In genomic region chr11:54958571-54959073, GRCm38 (mm10) we compare ENCODE assay signal across 11 mouse cellular contexts. TPM values are rescaled to one million over a fixed set of nuclear protein-coding genes. Genes with fewer than 3 reads are reported as not detected.
DNase-seq lines count a peak whose midpoint lies in the region; ATAC-seq and TF ChIP-seq lines count a peak whose summit lies in the region.
"Had no signal": no experiment of that assay in that cellular context is flagged by ENCODE, and none has a peak within 500 bp of the region (broad histone marks: within the 10 kb centered on the region; RNA-seq: fewer than 3 reads in every experiment).

No protein-coding gene starts in this region.

- no peak for TF ChIP-seq POLR2A in small intestine, adult 2 months (IDR thresholded peaks at IDR 0.05; ENCODE audit: low read depth, low read length)

- no peaks in the 10 kb centered on the region for H3K36me3 ChIP-seq in erythroblast, embryonic 14.5 days (ENCODE audit: control insufficient read depth)
- H3K36me3 ChIP-seq in intestine, embryonic 15.5 days, result no peaks in the 10 kb centered on the region
- H3K36me3 ChIP-seq in small intestine, adult 2 months (ENCODE audit: control insufficient read depth, insufficient read depth, low read length), result no peaks in the 10 kb centered on the region
- H3K36me3 ChIP-seq in kidney, embryonic 15.5 days, result no peaks in the 10 kb centered on the region
- H3K36me3 ChIP-seq: liver, embryonic 15.5 days had no signal

- no peak for TF ChIP-seq CTCF in small intestine, adult 2 months (IDR thresholded peaks at IDR 0.05; ENCODE audit: extremely low read depth, insufficient read length, insufficient replicate concordance, low read depth, low read length)

- no peak overlapping the region for H3K9ac ChIP-seq in intestine, embryonic 15.5 days
- H3K9ac ChIP-seq in kidney, embryonic 15.5 days, result no peak overlapping the region
- H3K9ac ChIP-seq: liver, embryonic 15.5 days had no signal

- peaks cover 63% of the 10 kb centered on the region for H3K4me1 ChIP-seq in erythroblast, embryonic 14.5 days (ENCODE audit: control insufficient read depth)
- H3K4me1 ChIP-seq in intestine, embryonic 15.5 days (replicated peaks), result peaks cover 19% of the 10 kb centered on the region
- peaks cover 44% of the 10 kb centered on the region for H3K4me1 ChIP-seq in small intestine, adult 2 months (ENCODE audit: control insufficient read depth, insufficient read depth, insufficient read length, low read length)
- H3K4me1 ChIP-seq in kidney, embryonic 15.5 days, result peaks cover 34% of the 10 kb centered on the region

- WGBS in intestine, embryonic 15.5 days, result 23% methylated on average over 3 of the region's 3 CpGs
- WGBS in small intestine, adult 2 months, result 15% methylated on average over 3 of the region's 3 CpGs
- 44% methylated on average over 3 of the region's 3 CpGs for WGBS in kidney, embryonic 15.5 days

- ATAC-seq in erythroblast, adult 5-6 weeks (replicated peaks; ENCODE audit: low FRiP score, poor library complexity, severe bottlenecking), result no peak
- ATAC-seq in intestine, embryonic 15.5 days, result peak; percentile 42
- no peak for ATAC-seq in kidney, embryonic 15.5 days (replicated peaks; ENCODE audit: low FRiP score)

- peak overlapping the region; percentile 45 for H3K27ac ChIP-seq in intestine, embryonic 15.5 days
- peak overlapping the region; percentile 94 for H3K27ac ChIP-seq in small intestine, adult 2 months (ENCODE audit: insufficient read depth, low read depth, low read length)
- no peak overlapping the region for H3K27ac ChIP-seq in kidney, embryonic 15.5 days
- H3K27ac ChIP-seq: liver, embryonic 15.5 days had no signal

- H3K4me2 ChIP-seq in intestine, embryonic 15.5 days (replicated peaks), result no peak overlapping the region; the same call in 1 of the 2 replicates
- no peak overlapping the region for H3K4me2 ChIP-seq in kidney, embryonic 15.5 days
- H3K4me2 ChIP-seq: liver, embryonic 15.5 days had no signal

- DNase-seq in ES-CJ7 (ENCODE audit: low read depth, low spot score), result peak; percentile 84
- no peak for DNase-seq in right cerebral cortex, adult 18-20 months
- DNase-seq in right cerebral cortex, postnatal 14 days, result no peak
- DNase-seq: cerebellum, postnatal 25 days; kidney, postnatal 4 days had no signal

- H3K9me3 ChIP-seq in erythroblast, embryonic 14.5 days (ENCODE audit: control insufficient read depth, low read length), result no peaks in the 10 kb centered on the region
- H3K9me3 ChIP-seq in intestine, embryonic 15.5 days, result no peaks in the 10 kb centered on the region
- no peaks in the 10 kb centered on the region for H3K9me3 ChIP-seq in kidney, embryonic 15.5 days (replicated peaks)
- H3K9me3 ChIP-seq: liver, embryonic 15.5 days had no signal

- H3K4me3 ChIP-seq in erythroblast, embryonic 14.5 days (replicated peaks), result peak overlapping the region; percentile 25
- no peak overlapping the region for H3K4me3 ChIP-seq in intestine, embryonic 15.5 days (replicated peaks)
- no peak overlapping the region for H3K4me3 ChIP-seq in small intestine, adult 2 months (ENCODE audit: low read depth, low read length)
- H3K4me3 ChIP-seq in kidney, embryonic 15.5 days (replicated peaks), result no peak overlapping the region
- H3K4me3 ChIP-seq: liver, embryonic 15.5 days had no signal

- no peaks in the 10 kb centered on the region for H3K27me3 ChIP-seq in erythroblast, embryonic 14.5 days (ENCODE audit: control insufficient read depth)
- no peaks in the 10 kb centered on the region for H3K27me3 ChIP-seq in intestine, embryonic 15.5 days (replicated peaks)
- H3K27me3 ChIP-seq in small intestine, adult 2 months (ENCODE audit: control insufficient read depth, insufficient read depth, low read length), result no peaks in the 10 kb centered on the region
- H3K27me3 ChIP-seq in kidney, embryonic 15.5 days, result no peaks in the 10 kb centered on the region
- H3K27me3 ChIP-seq: liver, embryonic 15.5 days had no signal

RNA-seq across cellular contexts. Expression of gene Tnip1, which starts 4.1 kb away (rescaled TPM):
- 3.7 TPM in 2 replicates for polyA plus RNA-seq in erythroblast, embryonic 14.5 days (2012)
- total RNA-seq in erythroblast, adult 5-6 weeks (2015; ENCODE audit: low replicate concordance), result 13.6 and 13.8 TPM in 2 replicates
- total RNA-seq in erythroblast, adult 5-6 weeks (2017; ENCODE audit: low replicate concordance), result 20.5 and 25.6 TPM in 2 replicates
- polyA plus RNA-seq in intestine, embryonic 15.5 days (2015; fragmentation: Nextera tagmentation; extraction: Ambion mirVana), result 22.7 and 24.5 TPM in 2 replicates
- polyA plus RNA-seq in small intestine, adult 2 months (2012; rRNA removed), result 47.9 and 122 TPM in 2 replicates
- polyA plus RNA-seq in kidney, embryonic 15.5 days (2015; fragmentation: Nextera tagmentation; extraction: Ambion mirVana), result 16.8 and 20.7 TPM in 2 replicates

RNA-seq across cellular contexts. Expression of gene Gpx3, which starts 56.4 kb away (rescaled TPM):
- polyA plus RNA-seq in erythroblast, embryonic 14.5 days (2012), result 0.79 and 0.86 TPM in 2 replicates
- 20.9 and 32.1 TPM in 2 replicates for total RNA-seq in erythroblast, adult 5-6 weeks (2015; ENCODE audit: low replicate concordance)
- total RNA-seq in erythroblast, adult 5-6 weeks (2017; ENCODE audit: low replicate concordance), result 0.84 and 1.8 TPM in 2 replicates
- 308 and 352 TPM in 2 replicates for polyA plus RNA-seq in intestine, embryonic 15.5 days (2015; fragmentation: Nextera tagmentation; extraction: Ambion mirVana)
- polyA plus RNA-seq in small intestine, adult 2 months (2012; rRNA removed), result 52.2 and 90.3 TPM in 2 replicates
- 156 and 157 TPM in 2 replicates for polyA plus RNA-seq in kidney, embryonic 15.5 days (2015; fragmentation: Nextera tagmentation; extraction: Ambion mirVana)

Comparison
In these comparisons a context has a peak if more than half of its experiments do, and no peak if none do; other contexts are left out.
1. RNA of gene Gpx3, which starts 56.4 kb away (polyA plus RNA-seq): 308 to 352 TPM in intestine, embryonic 15.5 days, 156 to 157 TPM in kidney, embryonic 15.5 days and 52.2 to 90.3 TPM in small intestine, adult 2 months; 0.79 to 0.86 TPM in erythroblast, embryonic 14.5 days; every median in the first group is over 10 times any median in the second.